Mouse (Mus musculus) c-Kit-positive CD71-negative TER-119-negative erythroid progenitor cells, embryonic 14.5 days (primary cell): ENCODE measurements around the gene Gm10134.
A peak's percentile ranks its signal among the peaks of the same experiment; 100 is the strongest.
"Not testable (repeated sequence)": the region's sequence is repeated elsewhere in the genome, so short reads cannot be mapped to it uniquely, and the experiment has no call there.

Source experiments
- DNase-seq: peaks from one replicate; pipeline ENCODE4 v3.0.0-alpha.2; 2013; ENCODE audit warnings: low read depth

The Gm10134 gene

GRCm38 (mm10) chr2:28504676-28505075 lies 1.2 kb upstream of the Gm10134 start:
- no peak for DNase-seq

GRCm38 (mm10) chr2:28506291-28506690 lies 396 bp downstream of the Gm10134 start:
- DNase-seq, result no peak

GRCm38 (mm10) chr2:28511600-28511999 lies 5.7 kb downstream of the Gm10134 start:
- DNase-seq, result not testable (repeated sequence)

- no peak for DNase-seq
These were observed 7.0 kb downstream of the Gm10134 start, which contains the start of gene Ralgds for GRCm38 (mm10) chr2:28512798-28513401. Ralgds (plus strand) TSS chr2:28513125.

GRCm38 (mm10) chr2:28513431-28514370 lies 7.8 kb downstream of the Gm10134 start:
- DNase-seq, result no peak

GRCm38 (mm10) chr2:28514489-28514888 lies 8.6 kb downstream of the Gm10134 start:
- DNase-seq, result peak; percentile 90

GRCm38 (mm10) chr2:28517206-28517909 lies 11.5 kb downstream of the Gm10134 start:
- DNase-seq, result peak; percentile 92

GRCm38 (mm10) chr2:28518231-28518630 lies 12.3 kb downstream of the Gm10134 start:
- DNase-seq, result no peak

GRCm38 (mm10) chr2:28520581-28520980 lies 14.7 kb downstream of the Gm10134 start:
- no peak for DNase-seq

- DNase-seq, result no peak
These were observed 15.8 kb downstream of the Gm10134 start for GRCm38 (mm10) chr2:28521571-28522151.

GRCm38 (mm10) chr2:28522166-28522565 lies 16.3 kb downstream of the Gm10134 start:
- no peak for DNase-seq

- DNase-seq, result no peak
These were observed 17.8 kb downstream of the Gm10134 start for GRCm38 (mm10) chr2:28523643-28524117.

GRCm38 (mm10) chr2:28524406-28524805 lies 18.5 kb downstream of the Gm10134 start:
- DNase-seq, result no peak

GRCm38 (mm10) chr2:28525219-28525942 lies 19.5 kb downstream of the Gm10134 start:
- DNase-seq, result no peak

- DNase-seq, result no peak
These were observed 20.3 kb downstream of the Gm10134 start for GRCm38 (mm10) chr2:28525943-28526876.

GRCm38 (mm10) chr2:28527436-28528353 lies 21.8 kb downstream of the Gm10134 start:
- DNase-seq, result no peak

- no peak for DNase-seq
These were observed 22.4 kb downstream of the Gm10134 start for GRCm38 (mm10) chr2:28528354-28528730.

GRCm38 (mm10) chr2:28529856-28530255 lies 24.0 kb downstream of the Gm10134 start:
- DNase-seq, result no peak

GRCm38 (mm10) chr2:28530311-28530710 lies 24.4 kb downstream of the Gm10134 start:
- DNase-seq, result no peak
